Mouse (Mus musculus) layer of hippocampus, adult 9-10 months (tissue): ENCODE data around the gene Ccdc113.

Experiments used
- DNase-seq: peaks from one replicate; pipeline ENCODE4 v3.0.0; 2022; ENCODE audit warnings: low spot score

The Ccdc113 gene

GRCm38 (mm10) chr8:95533584-95534387 lies at the start of gene Ccdc113:
TSS of gene Ccdc113 (plus strand) at chr8:95534085.
- no peak for DNase-seq

GRCm38 (mm10) chr8:95487800-95488697 lies 45.8 kb upstream of the Ccdc113 start:
- no peak for DNase-seq

- no peak for DNase-seq
Observed at GRCm38 (mm10) chr8:95488698-95489332, 45.1 kb upstream of the Ccdc113 start.

GRCm38 (mm10) chr8:95490006-95490405 lies 43.9 kb upstream of the Ccdc113 start, which contains the start of gene Csnk2a2:
TSS of gene Csnk2a2 (minus strand) at chr8:95490039.
- DNase-seq: no peak

- DNase-seq: no peak
Observed at GRCm38 (mm10) chr8:95492057-95492456, 41.8 kb upstream of the Ccdc113 start.

DNA sequence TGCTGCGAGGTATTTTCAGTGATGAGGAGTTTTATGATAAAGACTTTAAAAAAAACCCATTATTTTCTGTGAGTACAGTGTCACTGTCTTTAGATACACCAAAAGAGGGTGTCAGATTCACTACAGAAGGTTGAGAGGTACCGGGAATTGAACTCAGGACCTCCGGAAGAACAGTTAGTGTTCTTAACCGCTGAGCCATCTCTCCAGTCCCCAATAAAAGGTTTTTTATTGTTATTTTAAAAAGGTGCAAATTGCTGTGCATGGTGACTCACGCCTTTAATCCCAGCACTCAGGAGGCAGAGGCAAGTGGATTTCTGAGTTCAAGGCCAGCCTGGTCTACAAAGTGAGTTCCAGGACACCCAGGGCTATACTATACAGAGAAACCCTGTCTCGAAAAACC lies 38.4 kb upstream of the Ccdc113 start:
- no peak for DNase-seq

- no peak for DNase-seq
Observed at GRCm38 (mm10) chr8:95496420-95496819, 37.5 kb upstream of the Ccdc113 start.

DNA sequence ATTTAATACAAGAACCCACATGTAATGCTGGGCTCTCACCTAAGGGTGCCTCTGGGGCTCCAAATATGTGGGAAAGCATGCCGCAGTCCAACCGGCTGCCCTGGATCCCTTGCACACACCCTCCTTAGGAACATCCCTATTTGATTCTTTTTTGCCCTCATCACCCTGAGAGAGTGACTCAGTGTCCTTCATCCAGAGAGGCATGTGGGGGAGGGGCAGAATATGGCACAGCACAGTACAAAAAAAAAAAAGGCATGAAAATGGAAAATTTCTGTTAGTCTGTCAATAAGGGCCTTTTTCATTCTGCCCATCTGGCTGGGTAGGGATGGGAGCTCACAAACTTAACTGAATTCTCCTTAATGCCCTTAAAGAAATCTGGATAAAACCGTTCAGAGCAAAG lies 36.1 kb upstream of the Ccdc113 start:
- no peak for DNase-seq

GRCm38 (mm10) chr8:95499266-95500064 lies 34.4 kb upstream of the Ccdc113 start:
- DNase-seq: no peak

- DNase-seq: no peak
Observed at GRCm38 (mm10) chr8:95500436-95500835, 33.4 kb upstream of the Ccdc113 start.

GRCm38 (mm10) chr8:95502431-95502830 lies 31.5 kb upstream of the Ccdc113 start:
- DNase-seq: no peak

GRCm38 (mm10) chr8:95504835-95505234 lies 29.1 kb upstream of the Ccdc113 start:
- DNase-seq: no peak

- no peak for DNase-seq
Observed at GRCm38 (mm10) chr8:95505606-95506005, 28.3 kb upstream of the Ccdc113 start.

DNA sequence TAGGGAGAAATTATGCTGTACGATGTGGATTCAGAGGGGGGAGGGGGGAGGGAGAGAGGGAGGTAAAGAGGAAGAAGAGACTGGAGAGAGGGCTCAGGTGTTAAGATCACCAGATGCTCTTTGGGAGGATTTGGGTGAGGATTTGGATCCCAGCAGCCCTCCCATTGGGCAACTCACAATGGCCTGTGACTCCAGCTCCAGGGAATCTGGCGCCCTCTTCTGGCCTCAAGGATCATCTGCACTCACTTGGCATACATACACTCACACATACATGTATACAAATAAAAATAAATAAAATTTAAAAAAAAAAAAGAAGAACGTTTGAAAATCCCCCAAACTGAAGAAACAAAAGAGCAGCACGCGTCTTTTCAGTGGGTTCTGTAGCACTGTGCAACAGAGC lies 27.6 kb upstream of the Ccdc113 start:
- no peak for DNase-seq

DNA sequence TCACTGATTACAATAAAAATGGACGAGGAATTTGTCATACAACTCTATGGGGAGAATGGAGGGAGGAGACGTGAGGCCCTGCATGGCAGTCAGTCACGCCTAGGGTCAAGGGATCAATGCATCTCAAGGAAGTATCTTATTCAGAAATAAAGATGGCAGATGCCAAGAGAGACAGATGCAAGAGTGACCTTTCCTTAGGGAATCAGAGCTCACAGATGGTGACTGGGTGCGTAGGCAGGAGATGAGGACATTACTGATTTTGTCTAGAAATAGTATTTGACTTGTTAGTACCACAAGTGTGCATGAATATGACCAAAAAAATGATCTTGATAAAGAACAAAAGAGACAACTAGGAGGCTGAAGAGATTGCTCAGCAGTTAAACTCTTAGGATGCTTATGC lies 21.6 kb upstream of the Ccdc113 start:
- DNase-seq: no peak

DNA sequence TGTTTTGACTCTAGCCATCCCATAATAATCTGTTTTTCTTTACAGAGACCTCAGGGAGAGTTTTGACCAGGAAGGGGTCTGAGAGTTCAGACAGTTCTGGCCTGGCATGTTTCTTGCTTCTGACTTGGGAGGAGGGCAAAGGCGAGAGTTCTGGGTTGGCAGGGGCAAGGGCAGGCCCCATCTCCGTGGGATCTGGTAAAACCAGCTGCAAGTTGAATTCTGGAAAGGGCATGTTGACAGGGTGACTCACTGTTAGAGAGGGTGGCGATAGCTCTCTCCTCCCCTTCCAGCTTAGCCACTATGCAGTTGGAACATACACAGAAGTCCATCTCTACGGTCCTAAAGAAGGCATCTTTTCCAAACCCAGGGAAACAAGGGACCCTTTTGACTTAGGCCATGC lies 20.7 kb upstream of the Ccdc113 start:
- no peak for DNase-seq

DNA sequence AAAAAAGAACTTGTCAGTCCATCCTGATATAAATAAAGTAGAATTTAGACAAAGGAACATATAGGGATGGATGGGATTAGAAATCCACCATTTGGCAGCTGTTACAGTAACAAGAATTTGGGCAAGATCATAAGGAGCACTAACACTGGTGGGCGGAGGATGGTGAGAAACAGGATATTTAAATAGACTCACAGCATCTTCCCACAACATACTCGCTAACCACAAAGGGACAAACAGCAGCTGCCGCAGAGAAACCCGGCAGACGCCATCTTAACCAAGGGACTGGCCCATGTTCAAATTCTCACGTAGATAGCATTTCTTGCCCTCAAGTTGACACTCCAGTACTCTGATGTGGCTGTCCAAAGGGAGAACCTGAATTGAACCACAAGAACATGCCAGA lies 17.0 kb upstream of the Ccdc113 start:
- no peak for DNase-seq

DNA sequence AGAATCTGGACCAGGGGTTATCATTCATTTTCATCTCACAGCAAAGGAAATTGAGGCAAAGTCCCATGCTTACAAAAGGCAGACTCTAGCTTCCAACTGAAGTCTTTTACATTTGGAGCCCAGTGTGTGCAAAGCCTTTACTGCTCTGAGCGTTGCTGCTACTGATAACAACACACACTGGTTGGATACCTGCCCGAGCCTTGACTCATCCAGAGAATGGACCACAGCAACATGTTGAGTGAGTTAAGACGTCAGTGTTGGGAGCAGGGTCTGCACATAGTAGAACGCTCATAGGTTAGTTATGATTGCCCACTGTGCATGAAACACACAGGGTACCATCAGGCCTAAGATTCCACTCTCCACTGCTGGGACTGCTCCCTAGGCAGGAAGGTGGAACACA lies 9.9 kb upstream of the Ccdc113 start:
- DNase-seq: no peak

DNA sequence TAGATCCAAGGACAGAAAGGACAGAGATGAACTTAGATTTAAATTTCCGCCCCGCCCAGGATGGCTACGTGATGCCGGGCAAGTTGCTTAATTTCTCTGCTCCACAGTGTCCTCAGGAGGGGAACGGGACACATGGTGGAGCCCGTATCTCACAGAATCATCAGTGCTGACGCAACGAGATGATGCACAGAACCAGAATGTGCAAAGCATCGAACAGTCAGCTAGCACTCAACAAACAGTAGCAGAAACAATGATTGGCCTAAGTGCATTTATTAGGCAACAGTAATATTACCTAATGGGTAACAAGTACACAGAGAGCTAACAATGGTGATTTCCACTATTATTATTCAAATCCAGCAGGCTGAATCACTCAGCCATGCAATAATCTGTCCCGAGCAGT lies 5.7 kb upstream of the Ccdc113 start:
- no peak for DNase-seq

DNA sequence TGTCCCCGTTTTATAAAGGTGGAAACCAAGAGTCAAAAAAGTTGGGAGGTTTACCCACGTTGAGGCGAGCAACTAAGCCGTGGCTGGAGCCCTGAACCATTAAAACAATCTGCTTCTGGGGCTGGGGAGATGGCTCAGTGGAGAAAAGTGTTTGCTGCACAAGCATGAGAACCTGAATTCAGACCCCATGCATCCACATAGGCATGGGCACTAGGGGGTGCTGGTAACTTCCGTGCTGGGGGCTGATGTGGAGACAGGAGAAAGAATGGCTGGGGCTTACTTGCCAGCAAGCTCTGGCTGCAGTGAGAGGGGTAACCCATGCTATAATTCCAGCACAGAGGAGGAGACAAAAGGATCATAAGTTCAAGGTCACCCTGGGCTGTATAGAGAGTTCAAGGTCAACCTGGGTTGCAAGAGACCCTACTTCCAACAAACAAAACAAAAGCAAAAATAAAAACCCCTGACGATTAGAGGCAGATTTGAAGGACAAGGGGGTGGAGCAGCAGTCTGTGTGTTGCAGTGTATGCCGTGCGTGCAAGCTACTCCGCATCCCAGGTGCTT lies 5.1 kb upstream of the Ccdc113 start:
- no peak for DNase-seq

- DNase-seq: no peak
Observed at GRCm38 (mm10) chr8:95532206-95532605, 1.7 kb upstream of the Ccdc113 start.
